Mouse (Mus musculus) lung, adult 2 months (tissue): ENCODE measurements around the gene Ppp1r26. TPM values are rescaled to one million over a fixed set of nuclear protein-coding genes. Genes with fewer than 3 reads are reported as not detected.
A peak's percentile ranks its signal among the peaks of the same experiment; 100 is the strongest.
"Not testable (repeated sequence)": the region's sequence is repeated elsewhere in the genome, so short reads cannot be mapped to it uniquely, and the experiment has no call there.

ENCODE experiments used
- DNase-seq: peaks from one replicate; pipeline ENCODE4 v3.0.0; 2022
- H3K4me1 ChIP-seq: fragments of 200-500 bp; 2 replicates; pipeline ENCODE4 v1.6.1; 2011; ENCODE audit warnings: low read length; ENCODE audit not compliant: control insufficient read depth, insufficient read depth
- H3K4me3 ChIP-seq: fragments of 200-500 bp; replicated peaks from 2 replicates; pipeline ENCODE3; 2011; ENCODE audit warnings: low read depth, mild to moderate bottlenecking, control low read depth, low read length; ENCODE audit errors: extremely low read depth
- CTCF ChIP-seq: fragments of 200-500 bp; IDR thresholded peaks from 2 replicates; pipeline ENCODE4 v1.5.1; 2011; ENCODE audit warnings: mild to moderate bottlenecking, low read length, control low read depth; ENCODE audit not compliant: insufficient read depth
- POLR2A ChIP-seq: fragments of 200-500 bp; IDR thresholded peaks from 2 replicates; pipeline ENCODE4 v1.6.1; 2011; ENCODE audit warnings: low read depth, mild to moderate bottlenecking, control low read depth, low read length, borderline replicate concordance; ENCODE audit errors: extremely low read depth
- WGBS: fragments of 180-500 bp; shearing (Covaris S2); methylation state at CpG from one replicate; pipeline ENCODE4 v1.1.7; 2018; 5-methylcytosine and 5-hydroxymethylcytosine counted together
- polyA plus RNA-seq: library from polyadenylated mRNA; depleted of rRNA; stranded (reverse); fragments of >200 nt; gene quantifications from 2 replicates; pipeline ENCODE4 v1.2.3, GENCODE M21; 2012

The Ppp1r26 gene
- polyA plus RNA-seq, 1 experiment, result 6.1 TPM

- WGBS, result 81% methylated on average over 9 of the region's 9 CpGs
- DNase-seq, result no peak
- H3K4me1 ChIP-seq, result peaks cover 2% of the 10 kb centered on the region; the same call in 1 of the 2 replicates
- TF ChIP-seq POLR2A, result no peak
- TF ChIP-seq CTCF, result no peak
- H3K4me3 ChIP-seq, result no peak overlapping the region
Observed at GRCm38 (mm10) chr2:28464919-28465318, 18.3 kb downstream of the Ppp1r26 start.

DNA sequence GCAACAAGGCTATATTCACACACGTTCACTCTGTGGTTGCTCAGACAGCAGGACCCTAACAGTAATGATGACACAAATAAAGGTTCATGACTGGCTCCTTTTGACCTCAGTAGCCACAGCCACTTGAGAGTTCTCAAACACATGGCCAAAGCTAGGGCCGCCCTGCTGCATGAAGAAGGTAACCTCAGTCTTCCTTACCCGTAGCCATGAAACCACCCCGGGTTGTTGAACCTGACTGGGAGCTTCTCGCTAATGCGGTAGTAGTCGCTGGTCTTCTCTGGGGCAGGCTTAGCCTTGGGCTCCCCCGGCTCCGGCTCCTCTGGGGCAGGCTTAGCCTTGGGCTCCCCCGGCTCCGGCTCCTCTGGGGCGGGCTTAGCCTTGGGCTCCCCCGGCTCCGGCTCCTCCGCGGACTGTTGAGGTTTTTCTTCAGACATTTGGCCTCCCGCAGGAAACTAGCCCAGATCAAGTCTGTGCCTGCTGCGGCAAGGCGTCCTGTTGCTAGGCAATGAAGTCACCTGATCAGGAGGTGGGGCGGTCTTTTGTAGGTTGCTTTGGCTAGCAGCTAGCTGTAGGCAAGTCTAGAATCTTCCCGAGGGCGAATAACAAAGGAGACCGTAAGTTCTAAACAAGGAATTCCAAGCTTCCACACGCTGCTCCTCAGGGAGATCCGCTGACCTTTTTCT is 19.4 kb downstream of the Ppp1r26 start, which contains the start of gene 1700007K13Rik:
1700007K13Rik (minus strand) TSS at position 497 of the 683 bp plus-strand sequence.
- WGBS, result 4% methylated on average over 25 of the region's 25 CpGs
- Histone ChIP-seq H3K4me1 (peaks cover 2% of the 10 kb centered on the region; the same call in 1 of the 2 replicates), H3K4me3 (no peak within 1 kb of the TSS)
- peak; percentile 59 for DNase-seq
- peak; percentile 27; the same call in 1 of the 2 replicates for TF ChIP-seq POLR2A
- no peak for TF ChIP-seq CTCF

- DNase-seq, result peak; percentile 77
- under 1% methylated on average over 51 of the region's 52 CpGs for WGBS
Observed at GRCm38 (mm10) chr2:28467860-28468485, 21.4 kb downstream of the Ppp1r26 start, which contains the start of gene Mrps2. Gene Mrps2, plus strand, starts transcription at chr2:28468066.

DNA sequence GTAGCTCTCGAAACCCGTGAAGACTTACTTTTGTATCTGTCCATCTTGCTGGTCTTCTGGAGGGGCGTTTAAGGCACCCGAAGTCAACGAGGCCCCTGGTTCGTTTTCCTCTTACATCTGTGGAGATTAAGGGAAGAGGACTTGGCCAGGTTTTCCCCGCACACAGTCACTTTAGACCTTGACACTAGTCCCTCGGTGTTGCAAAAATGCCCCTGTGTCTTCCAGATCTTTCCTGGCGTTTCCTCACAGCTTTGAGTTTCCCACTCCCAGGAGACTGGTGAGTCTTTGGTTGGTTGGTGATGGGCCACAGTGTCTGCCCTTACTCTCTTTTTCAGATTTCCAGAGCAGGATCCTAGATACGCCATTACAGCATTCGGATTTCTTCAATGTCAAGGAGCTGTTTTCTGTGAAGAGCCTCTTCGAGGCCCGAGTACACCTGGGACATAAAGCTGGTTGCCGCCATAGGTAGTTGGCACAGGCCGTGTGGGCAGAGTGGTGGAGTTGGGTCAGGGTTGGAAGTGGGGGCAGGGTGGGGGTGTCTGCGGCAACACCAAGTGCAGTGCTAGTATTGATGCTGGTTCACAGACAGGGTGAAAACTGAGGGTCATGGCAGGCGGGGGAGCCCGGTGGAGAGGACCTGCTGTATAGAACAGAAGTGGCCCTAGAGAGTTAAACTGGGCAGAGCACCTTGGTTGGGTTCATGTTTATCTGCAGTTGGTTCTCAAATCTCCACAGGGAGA is 22.1 kb downstream of the Ppp1r26 start:
- Histone ChIP-seq H3K4me1 (peaks cover 2% of the 10 kb centered on the region; the same call in 1 of the 2 replicates), H3K4me3 (peak overlapping the region; percentile 89)
- TF ChIP-seq POLR2A (no peak), CTCF (no peak)
- DNase-seq, result no peak
- WGBS, result 53% methylated on average over 18 of the region's 18 CpGs

More at GRCm38 (mm10) chr2:28467860-28468485, 21.4 kb downstream of the Ppp1r26 start, which contains the start of gene Mrps2:
- Histone ChIP-seq H3K4me1 (peaks cover 2% of the 10 kb centered on the region; the same call in 1 of the 2 replicates), H3K4me3 (peak within 1 kb of the TSS; percentile 89)
- TF ChIP-seq POLR2A (peak; percentile 58; the same call in 1 of the 2 replicates), CTCF (peak; percentile 60)

- WGBS, result 95% methylated on average over 14 of the region's 14 CpGs
- DNase-seq, result no peak
- H3K4me3 ChIP-seq, result no peak overlapping the region
- peaks cover 2% of the 10 kb centered on the region; the same call in 1 of the 2 replicates for H3K4me1 ChIP-seq
- TF ChIP-seq CTCF, result no peak
- TF ChIP-seq POLR2A, result no peak
Observed at GRCm38 (mm10) chr2:28469461-28469860, 22.9 kb downstream of the Ppp1r26 start.

GRCm38 (mm10) chr2:28470591-28470990 is 24.0 kb downstream of the Ppp1r26 start:
- no peak for DNase-seq
- TF ChIP-seq CTCF (no peak), POLR2A (no peak)
- 86% methylated on average over 2 of the region's 2 CpGs for WGBS
- peaks cover 2% of the 10 kb centered on the region; the same call in 1 of the 2 replicates for H3K4me1 ChIP-seq
- no peak overlapping the region for H3K4me3 ChIP-seq

- H3K4me1 ChIP-seq, H3K4me3 ChIP-seq, DNase-seq: not testable (repeated sequence)
- WGBS, result 95% methylated on average over 8 of the region's 8 CpGs
Observed at GRCm38 (mm10) chr2:28472011-28472410, 25.4 kb downstream of the Ppp1r26 start.

DNA sequence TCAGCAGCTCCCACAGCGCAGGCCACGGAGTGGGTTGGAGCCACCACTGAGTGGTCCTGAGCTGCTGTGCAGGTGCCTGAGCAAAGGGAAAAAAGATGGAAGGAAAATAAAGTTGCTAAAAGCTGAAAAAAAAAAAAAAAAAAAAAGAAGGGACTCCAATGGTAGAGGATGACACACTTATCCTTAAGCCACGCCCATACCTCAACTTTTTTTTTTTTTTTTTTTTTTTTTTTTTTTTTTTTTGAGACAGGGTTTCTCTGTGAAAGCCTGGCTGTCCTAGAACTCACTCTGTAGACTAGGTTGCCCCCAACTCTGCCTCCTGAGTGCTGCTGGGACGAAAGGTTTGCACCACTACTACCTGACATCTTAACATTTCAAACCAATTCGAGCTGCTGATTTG is 31.4 kb downstream of the Ppp1r26 start:
- DNase-seq, H3K4me3 ChIP-seq, H3K4me1 ChIP-seq: not testable (repeated sequence)
- WGBS, result 91% methylated on average over 5 of the region's 5 CpGs
